Mouse (Mus musculus) T-helper 1 cell (primary cell): Measurements from ENCODE around the gene Zfand3.

Source experiments
- in situ Hi-C: fragments of 300-600 bp; cut with MboI, MseI; formaldehyde crosslinking; loops from one replicate; pipeline ENCODE4 v1.15.1; 2025; ENCODE audit warnings: high pct_unique_total_duplicates

The Zfand3 gene

GRCm38 (mm10) chr17:30259938-30260337, 255.4 kb downstream of the Zfand3 start:
- in situ Hi-C loops, result no loop called here
